Mouse (Mus musculus): Measurements from ENCODE around the gene Grb2. TPM values are rescaled to one million over a fixed set of nuclear protein-coding genes. Genes with fewer than 3 reads are reported as not detected.

Gene Grb2
- total and polyA plus RNA-seq, 3 experiments = 52.0 to 109 (median 107) TPM

DNA sequence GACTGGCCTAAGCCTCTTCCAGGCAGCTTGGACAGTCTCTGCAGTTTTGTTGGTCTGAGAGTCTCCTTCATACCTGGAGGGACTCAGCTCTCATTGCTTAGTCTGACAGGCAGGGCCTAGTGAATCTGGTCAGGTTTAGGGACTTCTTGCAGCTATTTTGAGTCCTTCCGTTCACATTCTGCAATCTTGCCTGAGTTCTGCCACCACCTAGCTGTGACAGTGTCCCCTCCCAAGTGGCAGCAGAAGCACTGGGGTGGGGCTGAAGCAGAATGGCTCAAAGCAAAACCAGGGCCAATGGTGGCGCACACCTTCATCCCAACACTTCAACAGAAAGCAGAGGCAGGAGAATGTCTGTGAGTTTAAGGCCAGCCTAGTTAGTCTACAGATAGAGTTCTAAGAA, 2.8 kb downstream of the Grb2 start:
- Histone ChIP-seq H3K27ac (no peak overlapping the region), H3K36me3 (ENCODE audit: control insufficient read depth, insufficient read depth, low read length) (no peaks in the 10 kb centered on the region), H3K4me3 (no peak overlapping the region), H3K27me3 (ENCODE audit: control insufficient read depth, insufficient read depth, low read length) (no peaks in the 10 kb centered on the region), H3K79me2 (replicated peaks; ENCODE audit: control insufficient read depth, insufficient read depth, low read length) (peaks cover 3% of the 10 kb centered on the region), H3K9ac (ENCODE audit: low read depth, low read length) (no peak overlapping the region), H3K4me1 (ENCODE audit: control insufficient read depth, insufficient read depth, low read length) (peaks cover 6% of the 10 kb centered on the region)
- WGBS = 67% methylated on average over 2 of the region's 2 CpGs
- intact Hi-C loops (cut with DNase I) = no loop called here
- TF ChIP-seq CTCF (IDR thresholded peaks at IDR 0.05) (peak; percentile 25), POLR2A (IDR thresholded peaks at IDR 0.05; ENCODE audit: insufficient read depth, low read depth, low read length) (no peak)
- no peak for DNase-seq

DNA sequence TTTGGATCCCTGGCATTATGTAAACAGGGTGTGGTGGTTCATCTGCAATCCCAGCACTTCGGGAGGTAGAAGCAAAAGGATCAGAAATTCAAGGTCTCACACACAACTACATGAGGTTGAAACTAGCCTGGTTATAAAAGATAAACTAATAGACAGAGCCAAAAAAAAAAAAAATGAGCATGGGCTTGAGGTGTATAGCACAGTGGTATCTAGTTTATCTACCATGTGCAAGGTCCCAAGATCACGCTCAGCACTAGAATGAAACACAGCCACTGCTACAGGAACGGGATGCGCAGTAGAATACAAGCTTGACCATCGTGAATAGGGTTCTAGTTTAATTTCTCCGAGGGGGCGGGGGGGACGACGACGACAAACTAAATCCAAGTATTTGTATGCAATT, 3.7 kb downstream of the Grb2 start:
- peaks cover 11% of the 10 kb centered on the region for H3K4me1 ChIP-seq (ENCODE audit: control insufficient read depth, insufficient read depth, low read length)
- H3K27me3 ChIP-seq (ENCODE audit: control insufficient read depth, insufficient read depth, low read length) = no peaks in the 10 kb centered on the region
- no peaks in the 10 kb centered on the region for H3K36me3 ChIP-seq (ENCODE audit: control insufficient read depth, insufficient read depth, low read length)
- 85% methylated on average over 10 of the region's 10 CpGs for WGBS
- H3K4me3 ChIP-seq = no peak overlapping the region
- no peak for DNase-seq
- peaks cover 6% of the 10 kb centered on the region for H3K79me2 ChIP-seq (replicated peaks; ENCODE audit: control insufficient read depth, insufficient read depth, low read length)
- TF ChIP-seq CTCF (IDR thresholded peaks at IDR 0.05) (no peak), EP300 (IDR thresholded peaks at IDR 0.05; ENCODE audit: insufficient read depth, low read depth, low read length) (no peak), POLR2A (IDR thresholded peaks at IDR 0.05; ENCODE audit: insufficient read depth, low read depth, low read length) (no peak)
- intact Hi-C loops (cut with DNase I) = no loop called here
- no peak overlapping the region for H3K27ac ChIP-seq
- no peak overlapping the region for H3K9ac ChIP-seq (ENCODE audit: low read depth, low read length)

DNA sequence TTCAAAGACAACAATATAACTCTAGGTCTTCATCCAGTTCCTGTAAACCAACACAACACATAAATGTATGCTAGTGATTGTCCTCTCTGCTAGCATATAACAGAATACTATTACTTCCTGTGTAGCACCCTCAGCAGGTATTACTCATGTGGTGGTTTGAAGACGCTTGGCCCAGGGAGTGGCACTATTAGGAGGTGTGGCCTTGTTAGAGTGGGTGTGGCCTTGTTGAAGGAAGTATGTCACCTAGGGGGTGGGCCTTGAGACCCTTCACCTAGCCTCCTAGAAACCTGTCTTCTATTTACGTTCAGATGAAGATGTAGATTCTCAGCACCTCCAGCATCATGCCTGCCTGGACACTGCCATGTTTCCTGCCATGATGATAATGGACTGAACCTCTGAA, 4.9 kb downstream of the Grb2 start:
- Histone ChIP-seq H3K9ac (ENCODE audit: low read depth, low read length) (no peak overlapping the region), H3K4me3 (no peak overlapping the region), H3K79me2 (replicated peaks; ENCODE audit: control insufficient read depth, insufficient read depth, low read length) (peaks cover 6% of the 10 kb centered on the region), H3K27me3 (ENCODE audit: control insufficient read depth, insufficient read depth, low read length) (no peaks in the 10 kb centered on the region), H3K36me3 (ENCODE audit: control insufficient read depth, insufficient read depth, low read length) (no peaks in the 10 kb centered on the region), H3K27ac (no peak overlapping the region), H3K4me1 (ENCODE audit: control insufficient read depth, insufficient read depth, low read length) (peaks cover 9% of the 10 kb centered on the region)
- TF ChIP-seq POLR2A (IDR thresholded peaks at IDR 0.05; ENCODE audit: insufficient read depth, low read depth, low read length) = no peak
- TF ChIP-seq EP300 (IDR thresholded peaks at IDR 0.05; ENCODE audit: insufficient read depth, low read depth, low read length) = no peak
- no peak for TF ChIP-seq CTCF (IDR thresholded peaks at IDR 0.05)
- WGBS = 84% methylated on average over 2 of the region's 2 CpGs
- intact Hi-C loops (cut with DNase I) = no loop called here
- no peak for DNase-seq

- Histone ChIP-seq H3K4me3 (peak overlapping the region; percentile 59), H3K9ac (ENCODE audit: low read depth, low read length) (peak overlapping the region; percentile 81), H3K36me3 (ENCODE audit: control insufficient read depth, insufficient read depth, low read length) (peaks cover 28% of the 10 kb centered on the region), H3K79me2 (replicated peaks; ENCODE audit: control insufficient read depth, insufficient read depth, low read length) (peaks cover 2% of the 10 kb centered on the region), H3K27me3 (ENCODE audit: control insufficient read depth, insufficient read depth, low read length) (no peaks in the 10 kb centered on the region), H3K4me1 (ENCODE audit: control insufficient read depth, insufficient read depth, low read length) (peaks cover 15% of the 10 kb centered on the region), H3K27ac (peak overlapping the region; percentile 68)
- WGBS = 8% methylated on average over 17 of the region's 17 CpGs
- peak; percentile 88 to 93 for DNase-seq
- intact Hi-C loops (cut with DNase I) = no loop called here
- TF ChIP-seq CTCF (IDR thresholded peaks at IDR 0.05) = peak; percentile 55
- no peak for TF ChIP-seq EP300 (IDR thresholded peaks at IDR 0.05; ENCODE audit: insufficient read depth, low read depth, low read length)
- no peak for TF ChIP-seq POLR2A (IDR thresholded peaks at IDR 0.05; ENCODE audit: insufficient read depth, low read depth, low read length)
Observed at GRCm38 (mm10) chr11:115698986-115699728, 9.2 kb downstream of the Grb2 start.

DNA sequence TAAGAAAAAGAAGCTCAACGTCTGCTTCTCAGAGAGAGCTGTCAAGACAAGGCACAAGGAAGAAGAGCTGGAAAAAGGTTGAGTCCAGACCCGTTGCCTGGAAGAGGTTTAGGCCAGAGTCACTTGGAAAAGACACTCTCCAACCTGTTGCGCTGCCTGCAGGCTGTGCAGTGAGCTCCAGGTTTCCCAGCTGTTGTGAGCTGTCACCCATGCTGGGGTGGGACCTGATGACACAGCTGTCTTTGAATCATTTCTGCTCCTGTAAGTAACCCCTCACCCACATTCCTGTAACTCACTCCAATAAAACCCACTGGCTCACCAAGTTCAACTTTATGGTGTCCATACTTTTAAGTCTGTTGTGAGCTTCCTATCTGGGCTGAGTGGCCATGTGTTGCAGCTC, 10.7 kb downstream of the Grb2 start:
- intact Hi-C loops (cut with DNase I) = no loop called here
- Histone ChIP-seq H3K4me1 (ENCODE audit: control insufficient read depth, insufficient read depth, low read length) (peaks cover 22% of the 10 kb centered on the region), H3K9ac (ENCODE audit: low read depth, low read length) (no peak overlapping the region)

DNA sequence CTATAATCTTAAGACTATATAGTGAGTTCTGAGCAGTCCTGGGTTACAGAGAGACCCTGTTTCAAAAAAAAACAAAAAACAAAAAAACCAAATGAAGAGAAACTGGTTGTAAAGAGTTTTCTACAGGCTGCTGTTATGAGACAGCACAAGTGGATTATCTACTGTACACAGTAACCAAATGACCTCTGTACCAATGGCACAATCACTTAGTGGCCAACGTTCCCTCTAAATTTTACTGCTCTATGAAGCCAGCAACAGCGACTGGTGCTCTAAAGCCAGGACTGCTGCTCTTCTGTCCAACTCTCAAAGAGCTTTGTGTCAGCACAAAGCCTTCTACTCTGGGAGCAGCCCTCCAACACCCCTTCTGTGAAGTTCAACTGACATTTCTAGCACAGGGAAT, 11.3 kb downstream of the Grb2 start:
- WGBS = 55% methylated on average over 2 of the region's 2 CpGs
- Histone ChIP-seq H3K9ac (ENCODE audit: low read depth, low read length) (peak overlapping the region; percentile 18; the same call in 1 of the 2 replicates), H3K36me3 (ENCODE audit: control insufficient read depth, insufficient read depth, low read length) (peaks cover 38% of the 10 kb centered on the region), H3K79me2 (replicated peaks; ENCODE audit: control insufficient read depth, insufficient read depth, low read length) (peaks cover 2% of the 10 kb centered on the region), H3K4me1 (ENCODE audit: control insufficient read depth, insufficient read depth, low read length) (peaks cover 25% of the 10 kb centered on the region), H3K4me3 (no peak overlapping the region), H3K27me3 (ENCODE audit: control insufficient read depth, insufficient read depth, low read length) (no peaks in the 10 kb centered on the region), H3K27ac (peak overlapping the region; percentile 68)
- intact Hi-C loops (cut with DNase I) = no loop called here
- no peak for DNase-seq
- TF ChIP-seq POLR2A (IDR thresholded peaks at IDR 0.05; ENCODE audit: insufficient read depth, low read depth, low read length) (no peak), EP300 (IDR thresholded peaks at IDR 0.05; ENCODE audit: insufficient read depth, low read depth, low read length) (0 out of 2 replicates have a peak, but pooled peaks have one; percentile 19)

More for the DNA sequence above, 10.7 kb downstream of the Grb2 start:
- H3K4me3 ChIP-seq = no peak overlapping the region
- 52% methylated on average over 3 of the region's 3 CpGs for WGBS
- no peak for DNase-seq
- peak overlapping the region; percentile 68 for H3K27ac ChIP-seq
- peaks cover 33% of the 10 kb centered on the region for H3K36me3 ChIP-seq (ENCODE audit: control insufficient read depth, insufficient read depth, low read length)
- no peaks in the 10 kb centered on the region for H3K27me3 ChIP-seq (ENCODE audit: control insufficient read depth, insufficient read depth, low read length)
- peaks cover 2% of the 10 kb centered on the region for H3K79me2 ChIP-seq (replicated peaks; ENCODE audit: control insufficient read depth, insufficient read depth, low read length)
- TF ChIP-seq CTCF (IDR thresholded peaks at IDR 0.05) = no peak
- no peak for TF ChIP-seq POLR2A (IDR thresholded peaks at IDR 0.05; ENCODE audit: insufficient read depth, low read depth, low read length)
- TF ChIP-seq EP300 (IDR thresholded peaks at IDR 0.05; ENCODE audit: insufficient read depth, low read depth, low read length) = no peak
